Mouse (Mus musculus): ENCODE measurements around the gene Fam53a.

Fam53a gene

DNA sequence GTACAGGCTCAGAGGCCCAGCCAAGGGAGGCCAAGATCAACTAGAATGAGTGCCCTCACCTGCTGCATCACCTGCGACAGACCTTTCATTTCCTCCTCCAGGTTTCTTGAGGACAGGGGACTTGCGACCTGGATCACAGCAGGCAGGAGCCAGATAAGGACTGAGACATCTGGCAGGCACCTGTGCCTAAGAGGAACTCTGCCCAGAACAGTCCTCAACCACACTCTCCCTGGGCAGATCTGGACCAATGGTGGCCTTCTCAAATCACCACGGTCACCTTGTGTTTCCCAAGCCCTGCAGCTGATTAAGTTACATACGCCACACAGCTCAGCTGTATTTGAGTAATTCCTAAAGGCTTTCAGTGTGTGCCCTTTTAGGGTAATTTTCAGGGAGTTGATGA is 1.2 kb upstream of the Fam53a start:
- no peak for DNase-seq (ENCODE audit: low spot score)

DNA sequence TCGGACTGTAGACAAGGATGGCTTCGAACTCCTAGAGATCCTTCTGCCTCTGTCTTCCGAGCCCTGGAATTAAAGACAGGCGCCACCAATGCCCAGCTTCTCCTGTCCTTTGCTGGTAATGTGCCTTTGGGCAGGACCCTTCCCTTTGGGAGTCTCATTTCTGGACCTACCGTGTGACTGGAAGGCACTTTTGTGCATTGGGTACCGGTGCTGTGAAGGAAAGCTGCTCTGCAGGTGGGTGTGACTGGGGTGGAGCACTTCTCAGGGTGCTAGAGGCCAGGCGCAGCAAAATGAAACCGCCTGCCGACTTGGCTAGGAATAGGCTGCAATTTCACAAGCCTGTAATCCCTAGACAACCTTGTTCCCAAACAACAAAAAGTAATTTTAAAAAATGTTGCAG is 626 bp upstream of the Fam53a start:
- peak; percentile 27 for DNase-seq (ENCODE audit: low spot score)

- peak; percentile 36 for DNase-seq (ENCODE audit: low spot score)
Observed at GRCm38 (mm10) chr5:33628820-33629300, 575 bp downstream of the Fam53a start.

GRCm38 (mm10) chr5:33627968-33628367 is 1.5 kb downstream of the Fam53a start:
- DNase-seq (ENCODE audit: low spot score) = no peak

GRCm38 (mm10) chr5:33623766-33624165 is 5.7 kb downstream of the Fam53a start:
- no peak for DNase-seq (ENCODE audit: low spot score)

- no peak for DNase-seq (ENCODE audit: low spot score)
Observed at GRCm38 (mm10) chr5:33622671-33623070, 6.8 kb downstream of the Fam53a start.

- no peak for DNase-seq (ENCODE audit: low spot score)
Observed at GRCm38 (mm10) chr5:33614391-33614790, 15.0 kb downstream of the Fam53a start.

DNA sequence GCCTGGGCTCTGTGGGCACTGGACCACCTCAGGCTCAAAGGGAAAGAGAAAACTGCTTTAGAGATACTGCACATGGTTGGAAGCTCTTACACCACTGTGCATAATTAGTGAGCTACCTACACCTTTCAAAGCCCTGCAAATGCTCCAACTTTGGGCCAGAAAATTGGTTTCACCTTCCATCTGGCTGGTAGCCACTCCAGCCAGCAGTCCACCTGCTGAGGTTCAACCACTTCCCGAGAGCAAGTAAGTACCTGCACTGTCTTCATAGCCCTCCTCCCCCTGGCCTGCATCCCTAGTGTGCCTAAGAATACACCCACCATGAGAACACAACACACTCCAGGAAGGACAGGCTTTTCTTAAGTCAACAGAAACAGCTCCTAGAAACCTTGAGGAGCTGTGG is 17.6 kb downstream of the Fam53a start:
- DNase-seq (ENCODE audit: low spot score) = no peak

- DNase-seq (ENCODE audit: low spot score) = no peak
Observed at GRCm38 (mm10) chr5:33609226-33609625, 20.2 kb downstream of the Fam53a start.

DNA sequence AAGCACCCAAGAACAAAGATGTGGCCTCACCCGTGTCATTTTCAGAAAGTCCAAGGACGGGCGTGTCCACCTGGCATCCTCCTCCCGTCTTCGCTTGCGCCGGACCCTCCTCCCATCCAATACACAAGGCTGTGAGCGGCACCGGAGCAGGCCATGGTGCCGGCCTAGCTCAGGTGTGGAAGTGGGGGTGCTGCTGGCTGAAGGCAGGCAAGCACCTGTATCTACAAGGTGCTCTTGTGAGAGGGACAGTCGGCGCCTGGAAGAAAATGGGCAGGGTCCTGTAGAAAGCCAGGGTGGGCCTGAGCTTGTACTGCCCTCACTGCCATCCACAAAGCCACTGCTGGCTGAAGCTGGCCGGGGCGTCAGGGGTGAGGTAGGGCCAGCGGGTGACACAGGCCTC is 22.0 kb downstream of the Fam53a start:
- DNase-seq (ENCODE audit: low spot score) = no peak

DNA sequence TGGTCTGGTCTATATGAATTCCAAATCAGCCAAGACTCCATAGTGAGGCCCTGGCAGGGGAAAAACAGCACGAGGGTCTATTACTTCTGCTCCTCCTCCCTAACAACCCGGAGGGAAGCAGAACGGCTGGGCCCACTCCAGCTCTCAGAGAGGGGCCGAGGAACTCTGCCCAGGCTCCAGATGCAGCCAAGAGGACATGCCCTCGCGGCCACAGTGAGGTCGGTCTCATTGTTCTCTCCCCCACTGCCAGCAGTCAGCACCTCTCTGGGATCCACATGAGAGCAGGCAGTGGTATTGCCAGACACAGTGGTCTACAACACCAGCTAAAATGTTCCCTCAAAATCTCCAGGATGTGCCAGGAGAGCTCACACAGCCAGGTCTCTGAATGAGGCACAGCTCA is 22.8 kb downstream of the Fam53a start:
- DNase-seq (ENCODE audit: low spot score) = no peak

- DNase-seq (ENCODE audit: low spot score) = no peak
Observed at GRCm38 (mm10) chr5:33605314-33605713, 24.1 kb downstream of the Fam53a start.

GRCm38 (mm10) chr5:33593620-33594019 is 35.8 kb downstream of the Fam53a start:
- no peak for DNase-seq (ENCODE audit: low spot score)

DNA sequence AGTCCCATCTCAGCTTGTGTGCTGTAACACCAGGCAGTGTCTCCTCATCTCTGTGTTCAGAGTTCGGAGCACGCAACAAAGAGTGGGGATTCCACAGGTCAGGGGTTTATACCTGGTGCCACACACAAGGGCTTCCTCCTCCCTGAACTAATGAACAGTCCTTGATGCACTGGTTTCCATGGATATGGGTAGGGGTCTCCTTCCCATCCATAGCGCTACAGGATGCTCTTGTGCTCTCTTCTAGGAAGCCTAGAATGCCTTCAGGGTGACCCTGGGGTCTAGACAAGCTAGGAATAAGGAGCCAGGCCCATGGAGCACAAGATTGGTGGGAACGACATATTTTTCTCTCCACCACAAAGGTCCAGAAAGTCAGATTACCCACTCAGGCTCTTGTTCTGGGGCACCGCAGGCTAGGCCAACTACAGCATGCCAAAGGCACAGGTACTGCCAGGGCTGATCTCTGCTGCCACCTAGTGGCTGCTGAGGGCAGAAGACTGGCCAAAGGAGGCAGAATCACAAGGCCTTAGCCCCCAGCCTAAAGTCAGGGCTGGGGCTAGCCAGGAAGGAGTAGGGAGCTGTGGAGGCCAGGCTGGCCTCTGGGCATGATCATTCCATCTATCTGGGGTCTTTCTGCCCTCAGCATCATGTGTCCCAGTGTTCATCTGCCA is 40.1 kb downstream of the Fam53a start:
- peak; percentile 68 for DNase-seq (ENCODE audit: low spot score)

- DNase-seq (ENCODE audit: low spot score) = no peak
Observed at GRCm38 (mm10) chr5:33588066-33588465, 41.4 kb downstream of the Fam53a start.

DNA sequence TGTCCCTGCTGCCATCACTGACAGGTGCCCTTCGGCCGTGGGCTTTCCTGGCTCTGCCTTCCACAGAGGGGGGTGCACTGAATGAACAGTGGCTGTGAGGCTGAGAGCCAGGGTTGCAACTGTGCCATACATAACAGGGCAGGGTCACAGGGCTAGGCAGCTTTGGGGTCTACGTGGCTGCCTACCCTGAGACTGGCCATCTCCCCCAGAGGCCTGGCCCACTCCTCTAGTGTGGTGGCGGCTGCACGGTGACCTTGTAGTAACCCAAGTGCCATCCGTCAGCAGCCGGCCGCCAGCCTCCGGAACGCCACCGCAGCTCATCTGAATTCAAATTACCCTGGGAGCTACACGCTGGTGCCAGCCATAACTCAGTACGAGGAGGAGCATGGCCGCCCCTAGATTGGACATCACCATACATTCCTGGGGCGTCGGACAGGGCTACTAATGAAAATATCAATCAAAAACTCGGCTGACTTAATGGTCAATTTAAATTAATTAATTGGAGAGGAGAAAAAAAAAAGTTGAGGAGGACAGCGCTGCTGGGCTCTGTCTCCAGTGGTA is 41.9 kb downstream of the Fam53a start:
- DNase-seq (ENCODE audit: low spot score) = no peak

DNA sequence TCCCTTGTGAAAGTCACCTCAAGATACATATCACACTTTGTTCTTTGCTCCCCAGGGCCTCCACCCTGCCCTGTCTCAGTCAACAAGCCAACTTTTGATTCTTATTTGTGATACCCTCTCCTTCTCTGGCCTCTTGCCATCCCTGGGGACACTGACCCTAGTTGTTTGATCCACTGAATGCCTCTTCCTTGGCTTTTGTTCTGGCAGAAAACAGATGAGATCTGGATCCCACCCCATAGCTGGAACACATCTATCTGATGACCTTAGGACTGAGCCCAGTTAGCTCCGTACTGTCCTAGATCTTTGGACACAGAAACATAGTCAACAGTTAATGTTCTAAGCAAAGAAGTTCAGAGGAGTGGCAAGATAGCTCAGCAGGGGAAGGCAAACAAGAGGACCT is 49.1 kb downstream of the Fam53a start:
- no peak for DNase-seq (ENCODE audit: low spot score)

GRCm38 (mm10) chr5:33574207-33574606 is 55.2 kb downstream of the Fam53a start:
- no peak for DNase-seq (ENCODE audit: low spot score)

DNA sequence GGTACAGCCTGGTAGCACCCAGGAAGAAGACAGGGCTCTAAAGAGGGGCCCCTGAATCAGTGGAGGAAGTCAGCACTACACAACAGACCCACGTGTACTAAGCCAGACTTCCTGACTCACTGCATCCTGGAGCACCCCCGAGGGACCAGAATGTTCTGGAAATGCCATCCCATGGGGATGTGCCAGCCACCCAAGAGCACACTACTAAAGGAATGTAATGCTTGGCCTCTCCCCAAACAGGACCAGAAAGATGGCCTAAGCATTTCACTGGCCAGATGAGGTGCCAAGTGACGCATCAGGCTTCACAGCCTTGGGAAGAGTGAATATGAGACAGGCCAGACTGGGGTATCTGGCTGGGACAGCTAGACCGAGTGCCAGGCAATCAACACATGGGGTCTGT is 63.5 kb downstream of the Fam53a start:
- no peak for DNase-seq (ENCODE audit: low spot score)

GRCm38 (mm10) chr5:33556277-33556995 is 73.0 kb downstream of the Fam53a start:
- DNase-seq (ENCODE audit: low spot score) = no peak
